Mouse (Mus musculus): ENCODE measurements around the gene Pptc7.
A peak's percentile ranks its signal among the peaks of the same experiment; 100 is the strongest.

The Pptc7 gene

GRCm38 (mm10) chr5:122267136-122267535 is 17.0 kb upstream of the Pptc7 start:
- DNase-seq (ENCODE audit: low spot score), result no peak

DNA sequence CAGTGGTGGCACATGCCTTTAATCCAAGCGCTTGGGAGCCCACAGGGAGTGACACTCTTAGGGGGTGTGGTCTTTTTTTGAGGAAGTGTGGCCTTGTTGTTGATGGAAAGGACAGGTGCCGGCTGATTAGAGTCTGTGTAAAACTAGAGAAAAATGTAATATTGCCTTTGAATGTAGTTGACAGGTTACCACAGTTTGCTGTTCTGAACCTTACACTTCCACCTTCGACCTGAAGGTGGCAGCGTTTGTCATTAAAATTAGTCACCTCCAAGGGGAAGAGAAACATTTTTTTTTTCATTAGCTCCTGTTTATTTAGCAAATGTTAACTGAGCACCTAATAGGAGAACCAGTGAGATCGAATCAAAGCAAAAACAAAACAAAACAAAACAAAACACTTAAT is 16.3 kb upstream of the Pptc7 start:
- peak; percentile 68 for DNase-seq (ENCODE audit: low spot score)

- no peak for DNase-seq (ENCODE audit: low spot score)
Measured at GRCm38 (mm10) chr5:122268858-122269604, 15.1 kb upstream of the Pptc7 start.

DNA sequence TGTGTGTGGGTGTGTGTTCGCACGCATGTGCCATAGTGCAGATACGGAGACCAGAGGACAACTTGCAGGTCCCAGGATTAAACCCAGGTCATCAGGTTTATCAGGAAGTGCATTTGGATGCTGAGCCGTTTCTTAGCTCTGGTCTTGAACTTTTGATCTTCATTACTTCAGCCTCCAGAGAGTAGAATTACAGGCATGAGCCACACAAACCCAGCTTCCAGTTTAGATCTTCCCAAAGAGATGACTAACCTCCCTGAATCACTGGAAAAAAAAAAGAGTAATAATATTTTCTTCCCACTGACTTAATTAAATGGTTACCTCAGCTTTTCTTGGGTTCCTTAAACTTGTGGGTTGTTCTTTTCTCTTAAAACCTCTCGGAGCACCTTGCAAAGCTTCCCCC is 11.3 kb upstream of the Pptc7 start:
- DNase-seq (ENCODE audit: low spot score), result no peak

DNA sequence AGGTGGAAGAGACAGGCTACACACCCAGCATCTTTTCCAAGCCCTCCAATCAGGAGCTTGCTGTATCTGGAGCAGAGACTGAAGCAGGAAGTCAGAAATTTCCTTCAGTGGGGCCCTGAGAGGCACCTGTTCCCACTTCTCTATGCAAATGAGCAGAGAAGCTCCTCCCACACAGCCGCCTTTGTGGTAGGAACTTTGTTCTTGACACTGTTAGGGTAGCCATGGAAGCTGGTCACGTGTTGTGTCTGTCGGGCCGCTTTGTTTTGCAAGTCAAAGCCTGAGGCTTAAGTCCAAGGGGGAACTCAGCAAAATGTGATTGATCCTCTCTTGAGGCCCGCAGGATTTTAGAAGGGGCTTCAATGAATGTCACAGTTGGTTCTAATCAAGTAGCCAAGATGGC is 9.4 kb upstream of the Pptc7 start:
- peak; percentile 38 for DNase-seq (ENCODE audit: low spot score)

DNA sequence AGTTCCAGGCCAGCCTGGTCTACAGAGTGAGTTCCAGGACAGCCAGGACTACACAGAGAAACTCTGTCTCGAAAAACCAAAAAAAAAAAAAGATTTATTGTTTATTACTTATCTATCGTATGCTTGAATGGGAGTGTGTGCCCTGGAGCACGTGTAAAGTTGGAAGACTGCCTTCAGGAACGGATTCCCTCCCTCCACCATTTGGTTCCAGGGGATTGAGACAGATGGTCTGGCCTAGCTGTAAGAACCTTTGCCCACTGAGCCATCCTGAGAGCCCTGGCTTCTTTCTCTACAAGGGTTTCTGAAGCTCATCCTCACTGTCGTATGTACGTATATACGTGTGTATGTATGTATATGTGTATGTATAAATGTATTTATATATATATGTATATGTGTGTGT is 5.2 kb upstream of the Pptc7 start:
- no peak for DNase-seq (ENCODE audit: low spot score)

- no peak for DNase-seq (ENCODE audit: low spot score)
Measured at GRCm38 (mm10) chr5:122279799-122280421, 4.3 kb upstream of the Pptc7 start.

DNA sequence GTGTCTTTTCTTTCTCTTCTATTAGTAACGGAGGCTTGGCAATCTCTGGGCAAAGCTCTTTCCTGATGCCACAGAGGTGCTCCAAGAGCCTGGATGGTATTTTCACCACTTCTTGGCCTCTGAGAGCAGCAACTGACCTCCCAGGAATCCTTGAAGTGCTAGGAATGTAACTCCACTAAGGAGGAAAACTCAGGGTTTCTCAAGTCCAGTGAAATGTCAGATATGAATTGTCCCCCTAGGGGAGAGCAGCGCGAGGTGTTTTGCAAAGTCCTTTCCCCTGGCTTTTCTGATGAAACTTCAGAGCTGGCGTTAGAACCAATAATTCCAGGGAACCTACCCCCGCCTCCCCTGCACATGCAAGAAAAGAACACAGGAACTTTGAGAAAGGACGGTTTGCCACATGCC is 3.7 kb upstream of the Pptc7 start:
- DNase-seq (ENCODE audit: low spot score), result no peak

- DNase-seq (ENCODE audit: low spot score), result no peak
Measured at GRCm38 (mm10) chr5:122280827-122281462, 3.2 kb upstream of the Pptc7 start.

DNA sequence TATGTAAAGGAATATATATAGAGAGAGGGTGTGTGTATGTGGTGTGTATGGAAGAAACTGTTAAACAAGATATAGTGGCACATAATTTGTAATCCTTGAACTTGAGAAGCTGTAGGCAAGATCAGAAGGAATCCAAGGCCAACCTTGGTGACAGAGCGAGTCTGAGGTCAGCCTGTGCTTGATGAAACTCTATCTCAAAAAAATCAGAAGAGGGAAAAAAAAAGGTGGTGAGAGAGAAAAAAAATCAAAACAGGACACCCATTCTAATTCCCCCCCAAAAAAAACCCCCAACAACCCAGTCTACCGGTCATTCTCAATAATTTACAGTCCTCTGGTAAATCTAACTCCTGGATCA is 360 bp upstream of the Pptc7 start:
- no peak for DNase-seq (ENCODE audit: low spot score)

DNA sequence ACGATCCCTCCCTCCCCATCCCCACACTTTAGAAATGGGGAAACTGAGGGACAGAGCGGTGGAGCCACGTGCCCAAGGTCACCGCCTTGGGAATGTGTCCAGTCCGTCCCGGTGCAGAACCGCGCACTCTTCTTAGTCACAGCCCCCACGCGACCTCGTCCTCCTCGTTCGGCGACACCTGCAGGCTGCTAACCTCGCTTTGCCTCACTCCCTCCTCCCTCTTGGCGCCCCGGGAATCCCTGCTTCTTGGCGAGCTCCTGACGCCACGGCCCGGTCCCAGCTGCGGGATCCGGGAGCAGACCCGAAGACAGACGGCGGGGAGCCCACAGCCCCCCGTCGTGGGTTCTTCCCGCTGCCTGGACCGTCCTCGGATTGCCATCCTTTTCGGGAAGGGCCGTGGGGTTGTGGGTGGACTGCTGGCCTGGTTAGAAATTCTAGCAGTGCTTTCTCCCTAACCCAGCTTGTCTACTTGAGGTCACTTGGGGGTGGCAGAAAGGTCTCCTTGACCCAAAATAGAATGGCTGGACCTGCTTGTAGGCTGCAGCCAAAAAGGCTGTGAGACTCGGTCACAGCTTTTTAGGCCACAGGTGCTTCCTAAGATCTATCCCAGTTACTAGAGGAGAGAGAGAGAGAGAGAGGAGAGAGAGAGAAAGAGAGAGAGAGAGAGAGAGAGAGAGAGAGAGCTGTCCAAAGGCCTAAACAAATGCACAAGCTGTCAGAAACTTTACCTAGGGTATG is 1.0 kb downstream of the Pptc7 start:
- peak; percentile 70 for DNase-seq (ENCODE audit: low spot score)

- DNase-seq (ENCODE audit: low spot score), result no peak
Measured at GRCm38 (mm10) chr5:122285767-122286150, 1.6 kb downstream of the Pptc7 start.

- no peak for DNase-seq (ENCODE audit: low spot score)
Measured at GRCm38 (mm10) chr5:122286191-122286590, 2.0 kb downstream of the Pptc7 start.

DNA sequence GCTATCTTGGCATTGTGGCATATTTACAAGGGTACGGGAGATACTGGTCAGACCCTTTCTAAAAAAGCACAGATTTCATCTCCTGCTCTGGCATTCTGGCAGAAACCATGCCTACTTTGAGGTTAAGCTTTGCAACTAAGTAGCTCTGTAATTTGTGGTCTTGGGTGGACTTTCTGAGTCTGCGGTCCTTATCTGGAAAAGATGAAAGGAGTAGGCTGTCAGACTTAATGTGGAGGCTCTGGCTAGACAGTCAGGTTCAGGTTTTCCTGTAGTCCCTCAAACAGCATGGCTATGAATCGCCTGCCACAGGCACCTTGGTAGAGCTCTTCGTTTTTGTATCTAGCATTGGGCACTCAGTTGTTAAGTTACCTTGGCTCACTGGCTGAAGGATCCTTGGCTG is 2.9 kb downstream of the Pptc7 start:
- DNase-seq (ENCODE audit: low spot score), result no peak

GRCm38 (mm10) chr5:122288147-122288811 is 4.1 kb downstream of the Pptc7 start:
- DNase-seq (ENCODE audit: low spot score), result no peak

GRCm38 (mm10) chr5:122291149-122291548 is 7.0 kb downstream of the Pptc7 start:
- no peak for DNase-seq (ENCODE audit: low spot score)

DNA sequence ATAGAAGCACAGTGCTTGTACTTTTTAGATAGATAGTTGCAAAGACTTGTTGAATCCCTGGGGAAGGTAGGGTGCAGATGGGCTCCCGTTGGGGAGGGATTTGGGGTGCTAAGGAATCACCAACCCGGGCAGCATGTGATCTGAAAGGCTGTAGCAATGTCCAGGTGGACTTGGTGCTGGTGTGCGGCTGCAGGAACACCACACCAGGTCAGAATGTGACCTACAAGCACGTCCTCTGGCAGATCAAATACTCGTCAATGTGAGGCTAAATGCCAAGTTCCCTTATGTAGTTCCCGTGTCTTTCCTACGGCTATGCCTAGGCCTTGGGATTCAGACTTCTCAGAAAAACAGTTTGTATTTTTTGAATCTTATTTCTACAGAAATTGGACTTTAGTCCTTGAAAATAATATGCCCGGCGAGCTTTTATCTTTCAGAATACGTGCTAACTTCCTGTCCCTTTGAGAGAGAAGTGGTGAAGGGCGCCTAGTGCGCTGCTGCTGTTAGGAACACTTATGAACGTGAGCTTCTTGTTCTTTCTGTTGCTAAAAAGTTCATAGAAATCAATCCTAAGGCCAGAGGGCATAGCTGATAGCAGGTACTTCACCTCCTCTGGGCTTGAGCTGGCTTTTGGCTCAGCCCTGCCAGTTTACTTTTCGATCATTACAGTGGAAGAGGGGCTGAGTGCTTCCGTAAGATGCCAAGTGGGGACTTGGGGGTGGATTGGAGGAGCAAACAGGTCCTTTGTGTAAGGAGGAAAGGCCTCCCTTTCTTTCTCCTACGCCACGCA is 7.6 kb downstream of the Pptc7 start:
- DNase-seq (ENCODE audit: low spot score), result no peak

DNA sequence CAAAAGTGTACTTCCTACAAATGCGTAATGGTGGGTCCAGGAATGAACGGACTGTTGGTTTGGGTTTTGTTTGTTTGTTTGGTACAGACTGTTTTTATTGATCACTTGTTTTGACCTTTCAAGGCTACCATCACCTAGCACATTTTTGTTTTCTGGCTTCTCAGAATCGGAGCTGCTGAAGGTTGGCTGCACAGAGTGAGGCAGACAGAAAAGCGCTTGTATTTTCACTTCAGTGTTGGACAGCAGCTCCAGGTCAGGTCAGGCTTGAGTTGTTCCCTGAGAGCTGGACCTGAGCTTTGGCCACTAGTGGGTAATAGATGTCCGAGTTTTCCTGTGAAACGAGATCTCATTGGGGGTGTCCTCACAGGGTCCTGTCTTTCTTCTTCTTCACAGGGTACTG is 9.0 kb downstream of the Pptc7 start:
- DNase-seq (ENCODE audit: low spot score), result no peak

DNA sequence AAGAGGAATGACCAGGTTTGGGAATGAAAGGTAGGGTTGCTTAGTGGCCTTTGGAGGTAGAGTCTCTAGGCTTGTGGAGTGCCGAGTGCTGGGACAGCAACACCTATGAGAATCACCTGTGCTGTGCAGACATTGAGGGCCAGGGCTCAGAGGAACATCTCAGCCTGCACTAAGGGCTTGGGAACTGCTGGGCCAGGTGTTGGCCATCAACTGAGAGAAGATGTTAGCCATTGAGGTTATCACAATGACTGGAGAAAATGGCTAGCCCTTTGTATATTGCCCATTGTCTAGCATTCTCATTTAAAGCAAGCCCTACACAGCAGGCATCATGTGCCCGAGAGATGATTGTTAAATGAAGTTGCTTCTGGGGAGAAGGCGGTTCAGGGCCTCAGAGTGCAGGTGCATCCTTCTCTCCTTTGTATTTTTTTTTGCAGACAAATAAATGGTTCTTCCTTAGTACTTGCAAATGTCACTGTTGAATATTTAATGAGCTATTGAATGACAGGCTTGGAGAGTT is 10.1 kb downstream of the Pptc7 start:
- no peak for DNase-seq (ENCODE audit: low spot score)

DNA sequence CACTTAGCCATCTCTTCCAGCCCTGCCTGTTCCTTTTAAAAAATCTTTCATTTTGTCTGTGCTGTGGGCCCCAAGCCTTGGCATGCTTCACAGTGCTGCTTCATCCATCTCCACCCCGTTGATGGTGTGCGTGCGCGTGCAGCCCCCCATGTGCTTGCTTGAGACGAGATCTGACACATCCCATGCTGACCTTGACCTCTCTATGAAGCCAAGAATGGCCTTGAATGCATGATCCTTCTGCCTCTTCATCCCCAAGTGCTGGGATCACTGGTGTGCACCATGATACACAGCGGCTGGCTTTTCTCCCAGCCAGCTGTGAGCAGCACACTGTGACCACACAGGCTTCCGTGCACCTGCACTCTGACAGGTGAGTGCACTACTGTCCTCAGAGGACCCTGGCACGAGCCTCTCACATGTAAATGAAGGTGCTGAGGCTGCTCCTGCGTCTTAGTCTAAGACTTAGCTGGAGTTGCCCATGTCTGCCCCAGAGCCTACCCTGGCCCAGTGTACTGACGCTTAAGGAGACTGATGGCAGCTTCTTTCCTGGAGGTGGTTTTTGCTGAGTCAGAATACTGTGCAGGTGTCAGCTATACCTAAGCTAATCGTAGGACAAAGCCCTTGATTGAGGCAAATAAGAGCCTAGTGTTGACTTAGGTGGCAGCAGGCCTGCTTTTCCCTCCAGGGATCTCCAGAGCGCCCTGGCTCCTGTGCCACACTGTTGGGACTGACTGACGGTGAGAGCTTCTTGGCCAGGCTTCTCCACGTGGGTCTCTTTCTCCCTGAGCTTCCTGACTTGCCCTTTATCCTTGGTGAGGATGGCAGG is 11.2 kb downstream of the Pptc7 start:
- no peak for DNase-seq (ENCODE audit: low spot score)
